Mouse (Mus musculus) E14TG2a.4 (cell line): Measurements from ENCODE around the gene Eprs.
"Not testable (repeated sequence)": the region's sequence is repeated elsewhere in the genome, so short reads cannot be mapped to it uniquely, and the experiment has no call there.

ENCODE experiments used
- H3K27me3 ChIP-seq: 2 replicates; pipeline ENCODE4 v1.6.1; 2014; ENCODE audit warnings: low read length, control low read depth; ENCODE audit not compliant: insufficient read depth
- H3K36me3 ChIP-seq: 2 replicates; pipeline ENCODE4 v1.6.1; 2014; ENCODE audit warnings: low read length, control low read depth; ENCODE audit not compliant: insufficient read depth
- H3K4me1 ChIP-seq: replicated peaks from 2 replicates; pipeline ENCODE4 v1.6.1; 2014; ENCODE audit warnings: low read depth, low read length, control low read depth
- H3K4me3 ChIP-seq: replicated peaks from 2 replicates; pipeline ENCODE4 v1.5.1; 2014; ENCODE audit warnings: mild to moderate bottlenecking, low read length
- H3K9me3 ChIP-seq: 2 replicates; pipeline ENCODE4 v1.6.1; 2014; ENCODE audit warnings: low read length, control low read depth
- CTCF ChIP-seq: conservative IDR thresholded peaks from 2 replicates; pipeline ENCODE4 v1.5.1; 2014; ENCODE audit warnings: low read length
- NANOG ChIP-seq: IDR thresholded peaks from 2 replicates; pipeline ENCODE4 v1.6.1; 2014; ENCODE audit warnings: borderline replicate concordance, low read length, mixed read lengths
- POU5F1 ChIP-seq: IDR thresholded peaks from 2 replicates; pipeline ENCODE4 v1.6.1; 2014; ENCODE audit warnings: low read length, borderline replicate concordance

Gene Eprs

DNA sequence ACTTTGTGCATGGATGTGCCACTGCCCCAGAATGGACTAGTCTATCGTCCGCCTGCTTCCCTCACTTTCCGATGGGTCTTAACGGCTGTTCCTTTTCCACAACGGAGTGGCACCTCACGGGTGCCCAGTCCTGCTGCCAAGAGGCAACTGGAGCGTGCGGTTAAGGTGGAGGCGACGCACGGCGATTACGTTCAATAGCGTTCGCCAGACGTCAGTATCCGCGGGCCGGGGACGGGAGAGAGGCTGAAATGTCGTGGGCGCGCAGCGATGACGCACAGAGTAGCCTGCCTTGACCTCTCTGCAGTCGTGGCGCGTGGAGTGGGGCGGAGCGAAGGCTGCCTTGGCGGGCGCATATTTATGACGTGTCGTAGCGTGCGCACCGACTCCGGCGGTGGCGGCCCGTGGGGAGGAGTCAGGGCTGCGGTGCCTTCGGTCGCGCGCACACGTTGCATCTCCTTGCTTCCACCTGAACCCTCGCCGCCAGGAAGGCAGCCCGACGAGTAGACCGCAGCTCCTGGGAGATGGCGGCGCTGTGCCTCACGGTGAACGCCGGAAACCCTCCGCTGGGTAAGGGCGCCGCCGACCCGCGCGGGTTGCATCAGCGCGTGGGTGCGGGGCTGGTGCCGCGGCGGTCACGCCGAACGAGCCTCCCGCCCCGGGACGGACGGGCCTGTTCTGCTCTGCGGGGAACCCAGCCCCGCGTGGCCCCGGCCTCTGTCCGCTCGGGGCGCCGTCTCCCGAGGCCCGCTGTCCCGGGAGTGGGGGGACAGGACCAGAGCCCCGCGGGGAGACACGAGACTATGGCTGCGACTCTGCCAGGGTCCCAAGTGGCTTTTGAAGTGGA lies at the start of gene Eprs:
TSS of gene Eprs (plus strand) at position 368 of the 844 bp plus-strand sequence.
- no peaks in the 10 kb centered on the region for H3K9me3 ChIP-seq
- TF ChIP-seq POU5F1, result no peak
- TF ChIP-seq CTCF, result no peak
- TF ChIP-seq NANOG, result no peak
- H3K4me1 ChIP-seq, result peaks cover 38% of the 10 kb centered on the region
- H3K36me3 ChIP-seq, result peaks cover 30% of the 10 kb centered on the region
- peak within 1 kb of the TSS; percentile 97 for H3K4me3 ChIP-seq
- no peaks in the 10 kb centered on the region for H3K27me3 ChIP-seq

DNA sequence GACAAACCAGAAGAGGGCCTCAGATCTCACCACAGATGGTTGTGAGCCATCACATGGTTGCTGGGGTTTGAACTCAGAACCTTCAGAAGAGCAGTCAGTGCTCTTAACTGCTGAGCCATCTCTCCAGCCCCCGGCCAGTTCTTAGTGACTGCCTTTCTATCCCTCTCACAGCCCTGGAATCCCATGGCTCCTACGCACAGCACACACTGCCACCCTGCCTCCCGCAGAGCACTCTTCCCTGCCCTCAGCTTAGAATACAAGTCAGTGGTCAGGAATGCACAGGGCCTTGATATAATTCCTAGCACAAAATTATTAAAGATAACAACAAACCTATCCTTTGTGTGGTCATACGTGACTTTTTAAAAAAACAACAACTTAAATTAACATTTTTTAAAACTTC lies 48.3 kb upstream of the Eprs start:
- no peak for TF ChIP-seq CTCF
- TF ChIP-seq NANOG, result no peak
- TF ChIP-seq POU5F1, result no peak
- Histone ChIP-seq H3K9me3 (no peaks in the 10 kb centered on the region), H3K4me3 (no peak overlapping the region), H3K36me3 (peaks cover 57% of the 10 kb centered on the region), H3K27me3 (no peaks in the 10 kb centered on the region), H3K4me1 (0 out of 2 replicates have a peak, but pooled peaks cover 4% of the 10 kb centered on the region)

DNA sequence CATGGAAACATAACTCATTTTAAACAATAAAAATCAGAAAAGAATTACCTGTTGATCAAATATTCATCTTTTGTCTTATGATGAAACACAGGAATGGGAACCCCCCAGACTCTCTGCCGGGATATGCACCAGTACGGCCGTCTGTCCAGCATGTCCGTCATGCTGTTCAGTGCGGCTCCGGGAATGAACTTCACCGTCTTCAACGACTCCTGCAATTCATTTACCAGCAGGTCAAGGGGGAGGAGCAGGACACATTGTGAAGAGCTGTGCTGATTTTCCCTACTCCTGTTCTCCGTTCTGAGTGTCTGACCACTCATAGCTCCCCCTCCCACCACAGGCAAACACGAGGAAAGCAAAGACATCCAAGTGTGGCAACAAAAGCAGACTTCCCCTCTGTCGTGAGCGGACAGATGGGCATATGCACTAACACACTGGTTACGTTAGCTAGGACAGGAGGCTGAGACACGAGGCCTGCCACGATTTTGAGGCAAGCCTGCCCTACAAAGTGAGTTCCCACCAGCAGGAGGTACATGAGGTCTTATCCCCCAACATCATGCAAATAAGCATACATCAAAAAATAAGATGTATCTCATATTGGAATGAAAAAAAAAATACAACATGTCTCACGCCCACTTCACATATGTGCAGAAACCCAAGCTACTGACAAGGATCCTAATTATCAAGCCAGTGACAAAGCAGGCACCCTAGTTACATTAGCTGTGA lies 46.8 kb upstream of the Eprs start:
- H3K4me3 ChIP-seq, result no peak overlapping the region
- TF ChIP-seq NANOG (no peak), POU5F1 (no peak), CTCF (no peak)
- no peaks in the 10 kb centered on the region for H3K27me3 ChIP-seq
- no peaks in the 10 kb centered on the region for H3K9me3 ChIP-seq
- H3K4me1 ChIP-seq, result 0 out of 2 replicates have a peak, but pooled peaks cover 4% of the 10 kb centered on the region
- H3K36me3 ChIP-seq, result peaks cover 71% of the 10 kb centered on the region

DNA sequence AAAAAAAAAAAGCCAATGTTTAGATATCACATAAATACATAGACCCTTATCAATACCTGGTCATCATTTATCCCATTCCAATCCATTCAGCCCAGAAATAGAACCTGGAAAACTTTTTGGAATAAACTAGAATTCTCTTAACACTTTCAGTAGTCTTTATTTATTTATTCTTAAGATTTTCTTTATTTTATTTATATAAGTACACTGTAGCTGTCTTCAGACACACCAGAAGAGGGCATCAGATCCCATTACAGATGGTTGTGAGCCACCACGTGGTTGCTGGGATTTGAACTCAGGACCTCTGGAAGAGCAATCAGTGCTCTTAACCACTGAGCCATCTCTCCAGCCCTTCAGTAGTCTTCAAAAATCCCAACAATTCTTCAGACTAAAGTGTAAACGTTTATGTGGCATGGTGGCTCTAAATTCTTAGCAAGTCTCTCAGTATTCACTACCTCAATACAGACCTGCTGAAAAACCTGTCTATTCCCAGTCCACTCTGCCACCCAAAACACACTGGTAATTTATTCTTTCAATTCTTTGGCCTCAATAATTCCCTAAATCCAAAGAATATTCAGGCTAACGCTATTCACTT lies 35.0 kb upstream of the Eprs start:
- H3K9me3 ChIP-seq, H3K27me3 ChIP-seq: not testable (repeated sequence)
- peak overlapping the region; percentile 95 for H3K4me3 ChIP-seq
- H3K4me1 ChIP-seq, result peaks cover 22% of the 10 kb centered on the region
- H3K36me3 ChIP-seq, result peaks cover 43% of the 10 kb centered on the region

DNA sequence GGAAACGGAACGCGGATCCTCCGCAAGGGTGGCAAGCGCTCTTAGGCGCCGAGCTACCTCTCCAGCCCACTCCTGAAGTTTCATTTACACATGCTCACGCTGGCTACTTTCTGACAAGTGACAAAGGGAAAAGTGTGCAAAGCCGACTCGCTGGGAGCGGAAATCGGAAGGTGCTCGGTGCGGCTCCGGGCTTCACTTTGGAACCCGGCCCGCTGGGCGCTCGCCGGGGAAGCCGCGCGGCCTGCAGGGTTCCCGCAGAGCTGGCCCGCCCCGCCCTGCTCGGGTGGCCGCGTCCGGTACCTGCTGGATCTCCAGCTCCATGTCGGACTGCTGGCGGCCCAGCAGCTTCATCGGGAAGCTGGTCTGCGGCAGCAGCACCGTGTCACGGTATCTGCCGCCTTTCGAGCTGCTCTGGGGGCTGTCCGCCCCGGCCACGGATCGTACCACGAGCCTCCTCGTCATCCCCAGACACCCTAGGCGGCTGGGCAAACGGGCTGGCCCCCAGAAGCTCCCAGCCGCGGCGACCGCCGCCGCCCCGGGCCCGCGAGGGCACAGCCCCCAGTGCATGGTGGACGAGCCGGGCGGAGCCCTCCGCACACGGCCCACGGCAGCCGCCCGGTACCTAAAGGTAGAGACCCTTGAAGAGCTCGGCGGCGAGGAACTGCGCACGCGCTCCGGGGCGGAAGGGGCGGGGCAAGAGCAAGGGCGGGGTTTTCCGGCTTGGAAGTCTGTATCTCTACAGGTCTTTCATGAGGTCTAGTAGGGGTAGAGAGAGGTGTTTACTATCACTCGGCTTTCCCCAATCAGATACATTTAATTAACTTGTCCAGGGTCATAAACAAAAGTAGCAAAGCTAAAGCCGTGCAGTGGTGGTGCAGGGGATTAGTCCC lies 33.9 kb upstream of the Eprs start, which contains the start of gene Iars2:
TSS of gene Iars2 (minus strand) at position 676 of the 890 bp plus-strand sequence.
- no peak for TF ChIP-seq CTCF
- no peak for TF ChIP-seq POU5F1
- no peak for TF ChIP-seq NANOG
- Histone ChIP-seq H3K27me3 (no peaks in the 10 kb centered on the region), H3K9me3 (no peaks in the 10 kb centered on the region), H3K4me3 (peak within 1 kb of the TSS; percentile 95), H3K36me3 (peaks cover 32% of the 10 kb centered on the region), H3K4me1 (peaks cover 34% of the 10 kb centered on the region)

DNA sequence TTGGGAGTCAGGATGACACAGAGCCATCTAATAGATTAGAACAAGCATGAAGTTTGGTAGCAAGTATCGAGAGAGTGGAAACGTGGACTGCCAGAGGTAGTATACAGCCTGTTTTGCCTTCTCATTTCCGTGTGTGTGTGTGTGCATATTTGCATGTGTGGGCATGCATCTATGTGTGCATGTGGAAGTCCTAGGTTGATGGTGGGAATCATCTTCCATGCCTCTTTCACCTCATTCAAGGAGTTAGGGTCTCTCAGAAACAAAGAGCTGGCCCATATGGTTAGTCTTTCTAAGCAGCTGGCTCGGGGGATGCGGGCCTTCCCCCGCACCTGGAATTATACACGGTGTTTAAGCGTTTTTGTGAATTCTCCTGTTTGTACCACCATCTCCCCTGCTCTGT lies 33.0 kb upstream of the Eprs start:
- TF ChIP-seq CTCF (no peak), POU5F1 (no peak), NANOG (no peak)
- H3K9me3 ChIP-seq, result no peaks in the 10 kb centered on the region

DNA sequence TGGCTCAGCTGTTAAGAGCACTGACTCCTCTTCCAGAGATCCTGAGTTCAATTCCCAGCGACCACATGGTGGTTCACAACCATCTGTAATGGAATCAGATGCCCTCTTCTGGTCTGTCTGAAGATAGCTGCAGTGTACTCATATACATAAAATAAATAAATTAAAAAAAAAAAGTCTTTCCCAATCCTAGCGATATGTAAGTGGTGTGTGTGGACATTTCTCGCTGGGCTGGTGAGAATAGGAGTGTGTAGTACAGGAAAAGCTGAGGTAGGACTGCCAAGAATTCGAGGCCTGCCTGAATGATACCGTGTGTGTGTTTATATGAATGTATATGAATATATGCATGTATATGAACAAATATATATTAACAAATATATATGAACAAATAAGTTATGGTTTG lies 31.5 kb upstream of the Eprs start:
- Histone ChIP-seq H3K4me3 (peak overlapping the region; percentile 88; the same call in 1 of the 2 replicates), H3K9me3 (no peaks in the 10 kb centered on the region), H3K36me3 (peaks cover 16% of the 10 kb centered on the region), H3K27me3 (no peaks in the 10 kb centered on the region), H3K4me1 (peaks cover 53% of the 10 kb centered on the region)
- no peak for TF ChIP-seq NANOG
- no peak for TF ChIP-seq POU5F1
- TF ChIP-seq CTCF, result no peak

More for the DNA sequence above, 33.0 kb upstream of the Eprs start:
- Histone ChIP-seq H3K27me3 (no peaks in the 10 kb centered on the region), H3K36me3 (peaks cover 30% of the 10 kb centered on the region), H3K4me1 (peaks cover 42% of the 10 kb centered on the region), H3K4me3 (peak overlapping the region; percentile 95)
